Mouse (Mus musculus) forebrain, embryonic 12.5 days (tissue): ENCODE data around the gene Tctn3. TPM values are rescaled to one million over a fixed set of nuclear protein-coding genes. Genes with fewer than 3 reads are reported as not detected.
"Not testable (repeated sequence)": the region's sequence is repeated elsewhere in the genome, so short reads cannot be mapped to it uniquely, and the experiment has no call there.

Experiments
- ATAC-seq: fragments of 200-750 bp; cut with Nextera tagmentation; 2 replicates; pipeline ENCODE4 v1.8.0; 2017; ENCODE audit warnings: moderate TSS enrichment; ENCODE audit not compliant: low FRiP score
- H3K27ac ChIP-seq: fragments of 300-500 bp; sonication (generic); 2 replicates; pipeline ENCODE4 v1.5.1; 2016; ENCODE audit warnings: mild to moderate bottlenecking
- H3K27me3 ChIP-seq: fragments of 300-500 bp; sonication (generic); 2 replicates; pipeline ENCODE4 v1.6.1; 2016; ENCODE audit warnings: mild to moderate bottlenecking
- H3K36me3 ChIP-seq: fragments of 300-500 bp; sonication (generic); replicated peaks from 2 replicates; pipeline ENCODE4 v1.6.1; 2016; ENCODE audit warnings: mild to moderate bottlenecking
- H3K4me1 ChIP-seq: fragments of 300-500 bp; sonication (generic); 2 replicates; pipeline ENCODE4 v1.6.1; 2016
- H3K4me2 ChIP-seq: fragments of 300-500 bp; sonication (generic); 2 replicates; pipeline ENCODE4 v1.6.1; 2016; ENCODE audit warnings: mild to moderate bottlenecking, moderate library complexity
- H3K4me3 ChIP-seq: fragments of 300-500 bp; sonication (generic); replicated peaks from 2 replicates; pipeline ENCODE4 v1.5.1; 2016; ENCODE audit warnings: mild to moderate bottlenecking
- H3K9ac ChIP-seq: fragments of 300-500 bp; sonication (generic); 2 replicates; pipeline ENCODE4 v1.6.1; 2016; ENCODE audit warnings: mild to moderate bottlenecking
- H3K9me3 ChIP-seq: fragments of 300-500 bp; sonication (generic); 2 replicates; pipeline ENCODE4 v1.6.1; 2016
- WGBS: fragments of 180-500 bp; shearing (Covaris S2); methylation state at CpG from one replicate; pipeline ENCODE4 v1.1.7; 2016; 5-methylcytosine and 5-hydroxymethylcytosine counted together
- polyA plus RNA-seq: library from polyadenylated mRNA; unstranded; fragments of >200 nt; fragmentation: Nextera tagmentation; extraction: Ambion mirVana; gene quantifications from 2 replicates; pipeline ENCODE4 v1.2.1, GENCODE M21; 2016

The Tctn3 gene
- polyA plus RNA-seq, 1 experiment from 2014 or later = 14.0 TPM

DNA sequence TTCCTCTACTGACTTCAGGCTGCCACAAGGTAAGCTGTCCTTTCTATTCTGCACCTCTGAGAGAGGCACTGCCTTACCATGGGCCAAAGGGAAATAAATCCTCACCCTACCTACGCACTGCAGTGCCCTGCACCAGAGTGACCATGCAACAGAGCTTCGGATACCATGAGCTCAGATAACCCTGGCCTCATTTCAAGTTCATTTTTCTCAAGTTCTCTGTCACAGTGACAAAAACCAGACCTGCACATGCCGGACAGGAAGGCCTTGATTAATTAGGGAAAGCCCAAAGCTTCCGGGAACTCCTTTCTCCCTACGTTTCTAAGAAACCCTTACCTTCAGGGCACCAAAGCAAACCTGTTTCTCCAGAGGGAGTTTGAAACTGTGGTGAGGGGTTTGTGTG is 30.4 kb downstream of the Tctn3 start:
- H3K4me2 ChIP-seq = no peak overlapping the region
- no peak overlapping the region for H3K4me3 ChIP-seq
- no peak overlapping the region for H3K27ac ChIP-seq
- no peaks in the 10 kb centered on the region for H3K27me3 ChIP-seq
- no peak for ATAC-seq
- H3K9me3 ChIP-seq = no peaks in the 10 kb centered on the region
- peaks cover 83% of the 10 kb centered on the region for H3K36me3 ChIP-seq
- no peak overlapping the region for H3K9ac ChIP-seq
- H3K4me1 ChIP-seq = peaks cover 7% of the 10 kb centered on the region
- 90% methylated on average over 5 of the region's 5 CpGs for WGBS

DNA sequence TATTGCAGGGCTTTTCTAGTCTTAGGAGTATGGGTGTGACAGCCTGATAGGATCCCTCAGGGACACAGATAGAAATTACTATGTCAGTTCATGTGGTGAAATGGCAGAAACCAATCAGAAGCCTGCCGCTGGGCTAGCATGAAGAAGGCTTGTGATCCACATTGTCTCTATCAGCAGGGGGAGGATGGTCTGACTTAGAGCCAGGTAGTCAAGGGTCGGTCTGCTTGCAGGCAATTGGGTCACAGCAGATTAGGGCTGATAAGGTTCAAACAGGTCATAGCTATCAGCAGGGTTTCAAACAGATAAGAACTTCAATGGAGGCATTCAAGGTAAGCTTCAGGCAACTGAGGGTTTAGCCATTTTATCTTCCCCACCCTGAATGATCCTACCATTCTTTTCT is 31.1 kb downstream of the Tctn3 start:
- Histone ChIP-seq H3K9ac (no peak overlapping the region), H3K36me3 (peaks cover 89% of the 10 kb centered on the region), H3K27me3 (no peaks in the 10 kb centered on the region), H3K27ac (no peak overlapping the region), H3K4me2 (no peak overlapping the region), H3K4me1 (no peaks in the 10 kb centered on the region), H3K4me3 (no peak overlapping the region), H3K9me3 (no peaks in the 10 kb centered on the region)
- whole genome bisulfite sequencing = 83% methylated on average over 2 of the region's 2 CpGs
- ATAC-seq = no peak

DNA sequence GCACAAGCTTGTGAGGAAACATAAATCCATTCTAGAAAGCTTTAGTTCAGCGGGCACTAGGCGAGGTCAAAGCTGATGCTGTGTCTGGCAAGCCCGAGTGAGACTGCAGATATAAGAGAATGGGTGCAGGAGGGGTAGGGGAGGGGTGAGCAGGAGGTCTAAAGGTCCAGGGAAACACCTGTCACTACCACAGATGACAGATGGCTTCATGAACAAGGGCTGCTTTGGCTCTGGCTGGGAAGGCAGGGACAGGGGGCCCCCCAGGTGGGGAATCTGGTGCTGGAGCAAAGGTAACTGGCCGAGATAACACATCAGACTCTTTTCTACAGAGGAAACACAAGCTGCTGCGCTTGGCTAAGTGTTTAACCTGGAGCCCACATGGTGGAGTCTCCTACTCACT is 36.6 kb downstream of the Tctn3 start:
- WGBS = 85% methylated on average over 5 of the region's 5 CpGs
- no peaks in the 10 kb centered on the region for H3K4me1 ChIP-seq
- no peak overlapping the region for H3K4me2 ChIP-seq
- no peaks in the 10 kb centered on the region for H3K27me3 ChIP-seq
- peaks cover 2% of the 10 kb centered on the region; the same call in 1 of the 2 replicates for H3K9me3 ChIP-seq
- no peak overlapping the region for H3K4me3 ChIP-seq
- no peak overlapping the region for H3K27ac ChIP-seq
- ATAC-seq = no peak
- H3K36me3 ChIP-seq = peaks cover 98% of the 10 kb centered on the region
- H3K9ac ChIP-seq = no peak overlapping the region

DNA sequence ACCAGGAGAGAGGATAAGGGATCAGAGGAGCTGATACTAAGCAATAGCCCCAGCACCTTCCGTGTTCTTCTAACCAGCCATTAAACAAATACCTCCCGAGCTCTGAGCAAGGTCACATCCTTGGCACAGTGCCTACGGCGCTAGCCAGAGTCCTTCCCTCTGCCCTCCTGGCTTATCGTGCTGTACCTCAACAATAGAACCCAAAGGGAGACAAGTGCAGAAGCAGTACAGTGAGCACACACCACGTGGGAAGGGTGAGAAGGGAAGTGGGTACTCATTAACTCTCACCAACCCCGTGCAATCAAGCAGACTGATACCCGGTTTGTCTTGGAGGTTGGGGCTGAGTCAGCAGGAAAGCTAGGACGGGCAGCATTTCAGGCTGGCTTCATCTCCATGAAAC is 41.3 kb downstream of the Tctn3 start:
- Histone ChIP-seq H3K9ac (no peak overlapping the region), H3K9me3 (peaks cover 4% of the 10 kb centered on the region; the same call in 1 of the 2 replicates), H3K36me3 (peaks cover 100% of the 10 kb centered on the region), H3K4me2 (no peak overlapping the region), H3K27ac (no peak overlapping the region), H3K4me1 (no peaks in the 10 kb centered on the region), H3K4me3 (no peak overlapping the region), H3K27me3 (no peaks in the 10 kb centered on the region)
- ATAC-seq = no peak
- whole genome bisulfite sequencing = 95% methylated on average over 9 of the region's 9 CpGs

DNA sequence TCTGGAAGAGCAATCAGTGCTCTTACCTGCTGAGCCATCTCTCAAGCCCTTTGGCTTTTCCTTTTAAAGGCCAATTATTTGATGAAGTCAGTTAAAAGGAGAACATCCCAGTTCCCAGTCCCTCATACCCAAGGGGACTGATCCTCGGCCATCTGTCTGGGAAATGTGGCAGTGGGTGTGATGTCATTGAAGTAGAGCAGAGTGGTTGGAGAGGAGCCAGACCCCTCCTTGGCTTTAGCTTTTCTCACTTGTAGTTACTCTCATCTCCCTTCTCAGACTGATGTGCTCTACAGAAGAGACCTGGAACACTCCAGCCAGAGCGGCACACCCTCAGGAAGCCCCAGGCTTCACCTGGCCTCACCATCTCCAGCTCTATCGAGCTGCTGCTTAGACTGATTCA is 44.4 kb downstream of the Tctn3 start:
- H3K4me2 ChIP-seq = no peak overlapping the region
- 89% methylated on average over 3 of the region's 3 CpGs for WGBS
- no peak overlapping the region for H3K9ac ChIP-seq
- peaks cover 99% of the 10 kb centered on the region for H3K36me3 ChIP-seq
- H3K4me1 ChIP-seq = no peaks in the 10 kb centered on the region
- no peak for ATAC-seq
- H3K9me3 ChIP-seq = peaks cover 4% of the 10 kb centered on the region; the same call in 1 of the 2 replicates
- H3K27ac ChIP-seq = no peak overlapping the region
- H3K27me3 ChIP-seq = no peaks in the 10 kb centered on the region
- H3K4me3 ChIP-seq = no peak overlapping the region

DNA sequence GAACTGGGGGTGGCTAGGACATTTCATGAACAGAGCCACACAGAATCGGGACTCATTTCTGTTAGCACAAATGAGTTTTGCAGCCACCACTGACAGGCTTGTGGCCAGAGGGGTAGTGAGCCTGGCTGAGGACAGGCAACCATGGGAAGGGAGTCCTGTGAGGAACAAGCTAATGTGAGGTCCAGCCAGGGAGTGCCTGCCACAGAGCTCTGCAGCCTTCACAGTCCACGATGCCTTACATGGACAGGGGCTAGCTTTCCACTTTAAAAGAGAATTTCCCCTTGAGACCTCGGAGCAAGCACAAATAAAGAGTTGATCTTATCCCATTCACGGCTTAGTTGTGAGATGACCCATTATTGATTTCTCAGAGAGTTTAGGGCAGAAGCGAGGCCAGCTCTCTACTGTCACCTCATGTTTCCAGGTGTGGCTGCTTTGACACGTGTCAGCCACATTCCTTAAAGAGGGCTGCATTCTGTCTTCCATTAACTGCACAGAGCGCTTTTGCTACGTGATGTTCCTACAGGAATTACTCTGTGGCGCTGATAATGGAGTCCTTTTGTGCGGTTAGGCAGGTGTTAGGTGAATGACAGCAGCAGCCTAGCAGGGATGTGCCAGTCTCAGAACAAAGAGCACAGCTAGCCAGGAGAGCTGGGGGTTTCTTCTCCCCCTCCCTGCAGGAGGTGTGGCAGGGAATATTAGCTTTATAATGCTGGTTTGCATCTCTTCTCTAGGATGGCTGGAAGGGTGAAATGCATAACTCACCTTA is 48.0 kb downstream of the Tctn3 start:
- Histone ChIP-seq H3K4me1 (no peaks in the 10 kb centered on the region), H3K36me3 (peaks cover 75% of the 10 kb centered on the region), H3K9me3 (no peaks in the 10 kb centered on the region), H3K27ac (no peak overlapping the region), H3K27me3 (no peaks in the 10 kb centered on the region), H3K9ac (no peak overlapping the region), H3K4me3 (no peak overlapping the region), H3K4me2 (no peak overlapping the region)
- ATAC-seq = no peak
- 88% methylated on average over 10 of the region's 10 CpGs for WGBS

DNA sequence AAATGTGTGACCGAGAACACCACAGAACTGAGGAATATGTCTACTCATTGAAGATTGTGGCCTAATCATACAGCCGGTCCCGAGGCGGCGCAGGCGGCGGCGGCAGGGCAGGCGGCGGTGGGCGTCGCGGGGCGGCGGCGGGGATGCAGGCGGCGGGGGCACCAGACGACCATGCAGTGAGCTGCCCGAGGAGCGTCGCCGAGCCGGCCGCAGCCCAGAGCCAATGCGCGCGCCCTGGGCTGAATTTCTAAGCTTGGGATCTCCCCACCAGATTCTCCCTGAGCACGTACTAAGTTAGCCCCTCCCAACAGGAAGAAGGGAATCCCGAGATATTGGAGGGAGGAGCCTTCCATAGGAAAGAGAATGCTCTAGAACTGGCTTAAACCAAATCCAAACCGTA is 50.5 kb downstream of the Tctn3 start:
- H3K27me3 ChIP-seq, ATAC-seq, H3K9ac ChIP-seq, H3K27ac ChIP-seq, H3K4me1 ChIP-seq, H3K4me2 ChIP-seq, H3K9me3 ChIP-seq, H3K4me3 ChIP-seq: not testable (repeated sequence)
- 78% methylated on average over 15 of the region's 31 CpGs for WGBS
- H3K36me3 ChIP-seq = peaks cover 70% of the 10 kb centered on the region

DNA sequence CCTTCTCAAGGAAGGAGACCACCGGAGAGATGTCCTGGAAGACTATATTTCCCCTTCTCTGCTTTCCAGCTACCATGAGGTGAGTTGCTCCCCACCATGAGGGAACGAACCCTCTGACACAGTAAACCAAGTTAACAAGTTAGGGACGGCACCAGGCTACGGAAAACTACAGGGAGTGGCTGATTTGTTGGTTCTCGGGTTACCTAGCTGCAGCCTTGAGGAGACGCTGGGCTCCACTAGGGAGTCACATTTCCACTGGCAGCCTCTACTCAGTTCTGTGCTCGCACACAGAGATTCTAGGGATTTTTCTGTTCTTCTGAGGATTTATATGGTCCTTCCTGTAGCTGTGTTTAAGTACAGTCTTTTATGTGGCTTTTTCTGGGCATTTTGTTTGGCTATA is 56.0 kb downstream of the Tctn3 start:
- ATAC-seq = no peak
- Histone ChIP-seq H3K27me3 (no peaks in the 10 kb centered on the region), H3K9ac (no peak overlapping the region), H3K4me2 (no peak overlapping the region), H3K27ac (no peak overlapping the region), H3K4me1 (no peaks in the 10 kb centered on the region), H3K9me3 (no peaks in the 10 kb centered on the region), H3K36me3 (peaks cover 74% of the 10 kb centered on the region), H3K4me3 (no peak overlapping the region)
- WGBS = 87% methylated on average over 7 of the region's 7 CpGs

DNA sequence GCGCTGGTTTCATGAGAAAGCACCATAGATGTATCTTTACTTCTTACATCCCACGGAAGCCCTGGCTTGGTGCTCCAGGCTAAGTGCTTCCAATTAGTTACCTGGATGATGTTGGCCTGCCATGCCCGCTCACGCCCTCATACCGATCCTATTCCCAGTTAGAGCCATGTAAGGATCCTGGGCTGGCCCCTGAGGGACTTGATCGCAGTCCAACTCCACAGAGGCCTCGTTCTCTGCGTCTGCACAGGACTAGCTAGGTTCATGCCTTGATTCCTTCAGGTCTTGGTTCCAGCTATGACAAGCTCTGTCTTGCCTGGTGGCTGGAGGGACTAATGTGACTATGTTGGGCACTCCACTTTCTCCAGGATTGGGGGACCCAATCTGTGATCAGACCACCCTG is 56.9 kb downstream of the Tctn3 start:
- Histone ChIP-seq H3K4me2 (no peak overlapping the region), H3K9ac (no peak overlapping the region), H3K4me1 (no peaks in the 10 kb centered on the region), H3K4me3 (no peak overlapping the region), H3K9me3 (no peaks in the 10 kb centered on the region), H3K27ac (no peak overlapping the region), H3K36me3 (peaks cover 82% of the 10 kb centered on the region), H3K27me3 (no peaks in the 10 kb centered on the region)
- no peak for ATAC-seq
- WGBS = 98% methylated on average over 8 of the region's 8 CpGs

DNA sequence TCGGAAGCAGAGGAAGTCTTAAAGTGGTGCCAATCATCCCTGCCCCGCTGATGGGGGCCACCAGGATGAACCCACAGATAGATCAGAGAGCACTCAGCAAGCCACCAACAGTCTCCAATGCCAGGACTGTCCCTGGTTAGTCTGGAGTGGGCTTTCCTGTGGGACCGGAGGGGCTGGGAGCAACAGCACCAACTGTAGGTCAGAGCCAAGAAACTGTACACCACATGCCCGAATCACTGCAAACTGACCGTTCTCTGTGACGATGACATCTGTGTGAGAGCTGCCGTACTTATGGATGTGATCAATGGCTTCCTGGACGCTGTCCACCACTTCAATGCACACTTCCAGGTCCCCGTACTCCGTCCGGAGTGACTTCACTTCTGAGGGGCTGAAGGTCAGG is 57.7 kb downstream of the Tctn3 start:
- no peak overlapping the region for H3K4me3 ChIP-seq
- H3K9me3 ChIP-seq = no peaks in the 10 kb centered on the region
- no peak overlapping the region for H3K9ac ChIP-seq
- H3K27ac ChIP-seq = no peak overlapping the region
- WGBS = 98% methylated on average over 11 of the region's 11 CpGs
- peaks cover 82% of the 10 kb centered on the region for H3K36me3 ChIP-seq
- no peaks in the 10 kb centered on the region for H3K27me3 ChIP-seq
- ATAC-seq = no peak
- H3K4me2 ChIP-seq = no peak overlapping the region
- no peaks in the 10 kb centered on the region for H3K4me1 ChIP-seq

DNA sequence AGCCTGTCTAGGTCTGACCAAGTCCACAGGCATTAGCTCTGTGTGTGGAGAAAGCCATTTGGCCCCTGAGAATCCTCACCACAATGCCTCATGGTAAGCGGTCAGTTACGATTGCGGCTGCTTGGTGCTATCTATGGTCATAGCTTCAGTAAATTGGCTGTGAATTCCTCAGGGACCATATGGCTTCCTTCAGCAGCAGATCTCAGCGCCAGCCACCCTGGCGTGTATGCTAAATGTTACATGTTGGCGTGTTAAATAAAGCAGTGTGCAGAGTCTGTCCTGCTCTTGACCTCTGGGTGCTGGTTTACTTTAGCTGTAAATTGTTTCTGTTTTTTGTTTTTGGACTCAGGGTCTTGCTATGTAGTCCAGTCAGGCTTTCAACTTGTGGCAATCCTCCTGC is 58.2 kb downstream of the Tctn3 start:
- 95% methylated on average over 6 of the region's 6 CpGs for WGBS
- no peak for ATAC-seq

DNA sequence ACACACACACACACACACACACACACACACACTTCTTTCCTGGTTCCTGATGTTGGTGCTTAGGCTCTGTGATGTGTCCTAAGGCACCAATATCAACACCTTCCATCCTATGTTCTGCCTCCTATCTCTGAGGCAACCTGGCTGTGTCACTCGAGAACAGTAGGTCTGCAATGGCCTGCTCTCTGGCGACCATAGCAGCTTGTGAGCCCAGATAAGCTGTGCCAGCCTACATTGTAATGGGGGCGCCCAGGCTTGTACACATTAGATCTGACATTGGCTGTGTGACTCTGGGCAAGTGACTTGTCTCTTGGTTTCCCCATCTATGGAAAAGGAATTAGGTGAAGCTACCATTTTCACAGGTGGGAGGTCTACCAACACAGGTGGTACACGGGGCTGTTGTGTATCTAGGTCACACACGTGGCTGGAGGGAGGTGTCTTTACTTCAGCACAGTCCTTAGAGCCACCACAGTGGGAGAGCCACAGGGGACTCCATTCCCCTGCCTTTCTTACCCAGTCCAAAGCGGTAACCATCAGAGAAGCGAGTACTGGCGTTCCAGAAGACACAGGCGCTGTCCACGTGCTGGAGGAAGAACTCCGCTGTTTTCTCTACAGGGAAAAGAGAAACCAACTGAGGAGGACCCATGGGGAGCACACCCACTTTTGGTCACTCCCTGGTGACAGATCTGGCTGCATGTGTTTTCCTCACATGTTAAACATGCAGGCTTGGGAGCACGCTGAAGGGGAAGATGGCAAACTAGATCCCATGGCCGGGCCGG is 58.8 kb downstream of the Tctn3 start:
- H3K36me3 ChIP-seq = peaks cover 79% of the 10 kb centered on the region
- H3K4me2 ChIP-seq = no peak overlapping the region
- whole genome bisulfite sequencing = 95% methylated on average over 14 of the region's 14 CpGs
- H3K4me1 ChIP-seq = peaks cover 5% of the 10 kb centered on the region; the same call in 1 of the 2 replicates
- ATAC-seq = no peak
- H3K9ac ChIP-seq = no peak overlapping the region
- H3K27me3 ChIP-seq = no peaks in the 10 kb centered on the region
- H3K9me3 ChIP-seq = no peaks in the 10 kb centered on the region
- no peak overlapping the region for H3K27ac ChIP-seq
- H3K4me3 ChIP-seq = no peak overlapping the region

More for the DNA sequence above, 58.2 kb downstream of the Tctn3 start:
- H3K4me3 ChIP-seq = no peak overlapping the region
- no peaks in the 10 kb centered on the region for H3K27me3 ChIP-seq
- no peak overlapping the region for H3K9ac ChIP-seq
- H3K9me3 ChIP-seq = no peaks in the 10 kb centered on the region
- H3K4me2 ChIP-seq = no peak overlapping the region
- no peak overlapping the region for H3K27ac ChIP-seq
- H3K36me3 ChIP-seq = peaks cover 82% of the 10 kb centered on the region
- H3K4me1 ChIP-seq = peaks cover 4% of the 10 kb centered on the region; the same call in 1 of the 2 replicates
